Mouse (Mus musculus) hindbrain, embryonic 11.5 days (tissue): ENCODE data around the gene Zfp292. TPM values are rescaled to one million over a fixed set of nuclear protein-coding genes. Genes with fewer than 3 reads are reported as not detected.

Experiments
- polyA plus RNA-seq: library from polyadenylated mRNA; unstranded; fragments of >200 nt; fragmentation: Nextera tagmentation; extraction: Ambion mirVana; gene quantifications from 2 replicates; pipeline ENCODE4 v1.2.1, GENCODE M21; 2014

Gene Zfp292
- polyA plus RNA-seq, 1 experiment from 2014 or later: 42.4 TPM

Other genes starting within 250 kb of the Zfp292 start
- gene Slc35a1, start 195.5 kb downstream of the Zfp292 start, polyA plus RNA-seq: 52.1 and 62.4 TPM in 2 replicates
- 4.5 and 5.1 TPM in 2 replicates for gene Cfap206, start 152.8 kb downstream of the Zfp292 start, polyA plus RNA-seq
- not detected in 2 replicates for gene Gm136, start 126.7 kb downstream of the Zfp292 start, polyA plus RNA-seq
- 43.6 and 50.5 TPM in 2 replicates for gene Smim8, start 104.5 kb downstream of the Zfp292 start, polyA plus RNA-seq
- not detected in 2 replicates for gene Cga, start 10.8 kb upstream of the Zfp292 start, polyA plus RNA-seq